Mouse (Mus musculus) embryo, embryonic 10 days (tissue): ENCODE data around the gene Acsl5.

Experiments
- DNase-seq: peaks from one replicate; pipeline ENCODE4 v3.0.0-alpha.2; 2015; ENCODE audit warnings: low spot score

Acsl5 gene

GRCm38 (mm10) chr19:55251383-55252124 is at the start of gene Acsl5:
Gene Acsl5 (plus strand): TSS chr19:55251938.
- no peak for DNase-seq

GRCm38 (mm10) chr19:55206482-55207138 is 45.1 kb upstream of the Acsl5 start:
- peak; percentile 82 for DNase-seq

- no peak for DNase-seq
Measured at GRCm38 (mm10) chr19:55207205-55207604, 44.5 kb upstream of the Acsl5 start.

GRCm38 (mm10) chr19:55207746-55208538 is 43.8 kb upstream of the Acsl5 start:
- no peak for DNase-seq

GRCm38 (mm10) chr19:55208654-55209053 is 43.1 kb upstream of the Acsl5 start:
- no peak for DNase-seq

GRCm38 (mm10) chr19:55209084-55209483 is 42.7 kb upstream of the Acsl5 start:
- DNase-seq = no peak

GRCm38 (mm10) chr19:55211698-55212097 is 40.0 kb upstream of the Acsl5 start:
- DNase-seq = no peak

GRCm38 (mm10) chr19:55213617-55214340 is 38.0 kb upstream of the Acsl5 start:
- DNase-seq = no peak

- no peak for DNase-seq
Measured at GRCm38 (mm10) chr19:55216876-55217275, 34.9 kb upstream of the Acsl5 start.

GRCm38 (mm10) chr19:55217365-55217764 is 34.4 kb upstream of the Acsl5 start:
- DNase-seq = no peak

GRCm38 (mm10) chr19:55218192-55218739 is 33.5 kb upstream of the Acsl5 start:
- peak; percentile 94 for DNase-seq

GRCm38 (mm10) chr19:55218741-55219221 is 33.0 kb upstream of the Acsl5 start:
- DNase-seq = no peak

GRCm38 (mm10) chr19:55219359-55219758 is 32.4 kb upstream of the Acsl5 start:
- no peak for DNase-seq

- no peak for DNase-seq
Measured at GRCm38 (mm10) chr19:55221208-55221607, 30.5 kb upstream of the Acsl5 start.

GRCm38 (mm10) chr19:55222268-55222667 is 29.5 kb upstream of the Acsl5 start:
- no peak for DNase-seq

- no peak for DNase-seq
Measured at GRCm38 (mm10) chr19:55226621-55227020, 25.1 kb upstream of the Acsl5 start.

GRCm38 (mm10) chr19:55227135-55227534 is 24.6 kb upstream of the Acsl5 start:
- no peak for DNase-seq

- DNase-seq = no peak
Measured at GRCm38 (mm10) chr19:55231081-55231480, 20.7 kb upstream of the Acsl5 start.

GRCm38 (mm10) chr19:55232136-55232535 is 19.6 kb upstream of the Acsl5 start:
- no peak for DNase-seq

- no peak for DNase-seq
Measured at GRCm38 (mm10) chr19:55236026-55236425, 15.7 kb upstream of the Acsl5 start.

- DNase-seq = no peak
Measured at GRCm38 (mm10) chr19:55236564-55236963, 15.2 kb upstream of the Acsl5 start.
